Mouse (Mus musculus): ENCODE measurements around the gene Rbfox1. TPM values are rescaled to one million over a fixed set of nuclear protein-coding genes. Genes with fewer than 3 reads are reported as not detected.

Gene Rbfox1
- total RNA-seq, 2 experiments from 2014 or later = 381 to 430 TPM

- no peak for DNase-seq (ENCODE audit: extremely low spot score in 1 of 2, low spot score in 1 of 2)
Measured at GRCm38 (mm10) chr16:6777506-6778185, 892.5 kb downstream of the Rbfox1 start.

- no peak for DNase-seq (ENCODE audit: extremely low spot score in 1 of 2, low spot score in 1 of 2)
Measured at GRCm38 (mm10) chr16:6784144-6784543, 899.0 kb downstream of the Rbfox1 start.

GRCm38 (mm10) chr16:6785026-6785425 lies 899.9 kb downstream of the Rbfox1 start:
- DNase-seq (ENCODE audit: extremely low spot score in 1 of 2, low spot score in 1 of 2) = no peak

- no peak for DNase-seq (ENCODE audit: extremely low spot score in 1 of 2, low spot score in 1 of 2)
Measured at GRCm38 (mm10) chr16:6791218-6791617, 906.1 kb downstream of the Rbfox1 start.

GRCm38 (mm10) chr16:6791655-6792054 lies 906.5 kb downstream of the Rbfox1 start:
- peak in 1 of 2 experiments; percentile 74 for DNase-seq (ENCODE audit: extremely low spot score in 1 of 2, low spot score in 1 of 2)

GRCm38 (mm10) chr16:6806246-6806645 lies 921.1 kb downstream of the Rbfox1 start:
- DNase-seq (ENCODE audit: extremely low spot score in 1 of 2, low spot score in 1 of 2) = no peak

GRCm38 (mm10) chr16:6807835-6808234 lies 922.7 kb downstream of the Rbfox1 start:
- no peak for DNase-seq (ENCODE audit: extremely low spot score in 1 of 2, low spot score in 1 of 2)

GRCm38 (mm10) chr16:6813871-6814270 lies 928.7 kb downstream of the Rbfox1 start:
- no peak for DNase-seq (ENCODE audit: extremely low spot score in 1 of 2, low spot score in 1 of 2)

GRCm38 (mm10) chr16:6821741-6822140 lies 936.6 kb downstream of the Rbfox1 start:
- DNase-seq (ENCODE audit: extremely low spot score in 1 of 2, low spot score in 1 of 2) = no peak

- no peak for DNase-seq (ENCODE audit: extremely low spot score in 1 of 2, low spot score in 1 of 2)
Measured at GRCm38 (mm10) chr16:6829892-6830524, 944.9 kb downstream of the Rbfox1 start.

GRCm38 (mm10) chr16:6833486-6833885 lies 948.3 kb downstream of the Rbfox1 start:
- peak in 1 of 2 experiments; percentile 46 for DNase-seq (ENCODE audit: extremely low spot score in 1 of 2, low spot score in 1 of 2)

- DNase-seq (ENCODE audit: extremely low spot score in 1 of 2, low spot score in 1 of 2) = no peak
Measured at GRCm38 (mm10) chr16:6835051-6835450, 949.9 kb downstream of the Rbfox1 start.

- peak; percentile 39 to 56 for DNase-seq (ENCODE audit: extremely low spot score in 1 of 2, low spot score in 1 of 2)
Measured at GRCm38 (mm10) chr16:6839299-6839995, 954.3 kb downstream of the Rbfox1 start.

- no peak for DNase-seq (ENCODE audit: extremely low spot score in 1 of 2, low spot score in 1 of 2)
Measured at GRCm38 (mm10) chr16:6840007-6840406, 954.9 kb downstream of the Rbfox1 start.

GRCm38 (mm10) chr16:6840461-6840860 lies 955.3 kb downstream of the Rbfox1 start:
- DNase-seq (ENCODE audit: extremely low spot score in 1 of 2, low spot score in 1 of 2) = no peak

GRCm38 (mm10) chr16:6842066-6842785 lies 957.1 kb downstream of the Rbfox1 start:
- DNase-seq (ENCODE audit: extremely low spot score in 1 of 2, low spot score in 1 of 2) = no peak

GRCm38 (mm10) chr16:6844659-6845058 lies 959.5 kb downstream of the Rbfox1 start:
- DNase-seq (ENCODE audit: extremely low spot score in 1 of 2, low spot score in 1 of 2) = no peak

- DNase-seq (ENCODE audit: extremely low spot score in 1 of 2, low spot score in 1 of 2) = no peak
Measured at GRCm38 (mm10) chr16:6851393-6851792, 966.2 kb downstream of the Rbfox1 start.

GRCm38 (mm10) chr16:6853796-6854195 lies 968.6 kb downstream of the Rbfox1 start:
- DNase-seq (ENCODE audit: extremely low spot score in 1 of 2, low spot score in 1 of 2) = no peak

GRCm38 (mm10) chr16:6861656-6862055 lies 976.5 kb downstream of the Rbfox1 start:
- no peak for DNase-seq (ENCODE audit: extremely low spot score in 1 of 2, low spot score in 1 of 2)
